Mouse (Mus musculus) liver (tissue): ENCODE data around the gene Tgfbr2.

ENCODE experiments used
- DNase-seq: peaks from one replicate; pipeline ENCODE4 v3.0.0-alpha.2; 2020; ENCODE audit warnings: mixed read lengths

The Tgfbr2 gene

GRCm38 (mm10) chr9:116150725-116151396, 24.3 kb downstream of the Tgfbr2 start:
- peak; percentile 28 for DNase-seq

DNA sequence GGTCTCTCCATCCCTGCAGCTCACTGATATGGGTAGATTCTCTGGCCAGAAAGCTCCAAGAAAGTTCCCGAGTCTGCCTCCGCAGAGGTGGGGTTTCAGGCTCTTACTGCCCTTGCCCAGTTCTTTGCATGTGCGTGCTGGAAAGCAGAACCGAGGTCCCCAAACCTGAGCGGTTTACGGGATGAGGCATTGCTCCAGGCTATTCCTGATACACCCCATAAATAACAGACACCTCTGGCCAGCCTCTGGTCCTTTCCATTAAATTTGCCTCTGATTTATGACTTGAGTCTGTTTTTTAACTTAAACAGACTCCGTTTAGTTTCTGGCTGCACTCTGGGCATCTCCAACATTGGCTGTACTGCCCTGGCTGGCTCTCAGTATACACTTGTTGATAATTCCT, 26.4 kb downstream of the Tgfbr2 start:
- no peak for DNase-seq

DNA sequence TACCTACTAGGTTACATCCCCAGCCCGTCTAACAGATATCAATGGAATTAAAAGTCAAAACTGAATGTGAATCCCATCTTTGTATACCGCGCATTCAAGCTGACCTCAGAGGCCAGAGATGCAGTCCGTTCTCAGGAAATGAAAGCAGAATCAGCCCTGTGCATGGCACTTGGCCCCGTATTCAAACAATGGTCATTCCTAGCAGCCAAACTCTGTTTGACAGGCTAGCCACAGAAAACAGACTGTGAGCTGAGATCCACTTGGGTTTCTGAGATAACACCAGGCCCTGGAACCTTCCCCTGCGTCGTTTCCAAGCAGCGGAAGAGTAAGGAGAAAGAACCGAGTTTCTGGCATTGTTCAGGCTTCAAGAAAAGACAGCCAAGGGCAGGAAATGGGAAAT, 28.9 kb downstream of the Tgfbr2 start:
- DNase-seq: no peak

GRCm38 (mm10) chr9:116145231-116145641, 29.9 kb downstream of the Tgfbr2 start:
- DNase-seq: no peak

- DNase-seq: no peak
These were observed 34.7 kb downstream of the Tgfbr2 start for GRCm38 (mm10) chr9:116140422-116140821.

DNA sequence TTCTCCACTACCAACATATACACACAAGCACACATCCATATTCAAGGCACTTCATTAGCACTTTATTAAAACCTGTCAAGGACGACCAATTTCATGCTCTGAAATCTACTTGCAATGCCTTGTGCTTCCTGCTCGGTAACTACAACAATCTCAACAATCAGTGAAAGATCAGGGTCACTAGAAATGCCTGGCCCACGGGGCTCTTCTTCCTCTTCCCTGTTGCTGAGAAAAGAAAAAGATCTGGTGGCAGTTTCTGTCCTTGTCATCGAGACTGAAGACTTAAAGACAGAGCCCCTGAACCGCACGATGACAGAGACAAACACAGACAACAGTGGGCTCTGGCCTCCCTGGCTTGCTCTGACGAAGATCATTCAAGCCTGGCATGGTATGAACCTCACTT, 35.6 kb downstream of the Tgfbr2 start:
- DNase-seq: no peak

GRCm38 (mm10) chr9:116138595-116139134, 36.5 kb downstream of the Tgfbr2 start:
- DNase-seq: no peak

DNA sequence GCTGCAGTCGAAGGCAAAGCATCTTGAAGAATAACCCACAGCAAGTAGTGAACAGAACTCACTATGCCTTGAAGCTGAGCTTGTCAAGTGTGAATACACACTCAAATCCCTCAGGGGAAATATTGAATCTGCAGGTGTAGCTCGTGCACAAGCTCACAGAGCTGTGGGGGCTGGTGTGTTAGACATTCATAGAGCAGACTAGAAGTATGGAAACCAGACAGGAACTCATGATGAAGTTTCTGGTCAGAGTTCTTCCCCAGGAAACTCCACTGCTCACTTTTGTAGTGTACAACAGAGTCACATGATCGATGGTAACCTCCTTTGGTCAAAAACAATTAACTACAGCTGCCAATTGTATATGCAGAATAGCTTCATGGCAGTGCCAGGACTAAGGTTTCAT, 37.5 kb downstream of the Tgfbr2 start:
- DNase-seq: no peak

DNA sequence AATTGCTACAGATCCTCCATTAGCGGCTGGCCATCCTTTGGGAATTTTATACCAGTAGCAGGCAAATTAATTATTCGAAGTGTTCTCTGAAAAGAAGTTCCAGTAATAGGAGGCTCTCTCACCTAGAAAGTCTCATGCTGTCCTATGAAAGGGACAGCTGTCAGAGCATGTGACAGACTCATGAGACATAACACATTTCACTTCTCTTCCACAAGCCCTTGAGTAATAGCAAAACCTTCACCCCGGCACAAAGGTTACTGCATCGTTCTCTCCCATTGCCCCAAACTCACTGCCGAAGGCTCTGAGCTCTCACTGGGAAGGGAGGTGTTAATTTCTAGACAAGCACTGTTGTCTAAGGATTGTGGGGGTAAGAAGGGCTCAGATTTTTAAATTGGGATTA, 38.3 kb downstream of the Tgfbr2 start:
- DNase-seq: no peak

DNA sequence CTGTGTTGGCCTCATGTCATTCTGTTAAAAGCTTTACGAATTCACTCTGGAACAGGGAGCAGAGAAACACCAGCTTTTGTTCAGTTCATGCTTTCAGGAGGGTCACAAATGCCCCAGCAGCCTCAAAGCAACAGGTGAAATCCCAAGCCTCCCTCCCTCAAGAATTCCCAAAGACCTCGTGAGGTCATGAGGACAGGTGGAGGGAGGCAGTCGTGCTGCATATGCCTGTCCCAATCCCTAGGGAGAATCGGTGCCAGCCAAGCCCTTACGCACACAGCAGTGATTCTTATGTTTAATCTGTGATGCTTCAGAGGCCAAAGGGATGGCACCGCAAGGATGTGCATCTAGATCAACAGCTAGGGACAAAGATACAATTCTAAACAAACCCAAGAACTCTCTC, 39.0 kb downstream of the Tgfbr2 start:
- no peak for DNase-seq

DNA sequence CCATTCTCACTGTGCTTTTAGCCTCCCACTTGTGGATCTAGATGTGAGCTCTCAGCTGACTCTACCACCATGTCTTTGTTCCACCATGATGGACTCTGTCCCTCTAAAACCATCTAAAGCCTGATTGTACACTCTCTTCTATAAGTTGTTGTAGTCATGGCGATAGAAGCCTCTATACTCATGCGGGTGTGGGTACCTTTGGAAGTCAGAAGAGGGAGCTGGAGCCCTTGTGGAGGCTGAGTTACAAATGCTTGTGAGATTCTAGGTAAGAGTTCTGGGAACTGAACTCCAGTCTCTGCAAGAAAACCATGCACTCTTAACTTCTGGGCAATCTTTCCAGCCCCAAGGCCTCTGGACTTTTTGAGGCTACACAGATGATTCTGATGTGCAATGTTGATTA, 40.7 kb downstream of the Tgfbr2 start:
- no peak for DNase-seq

DNA sequence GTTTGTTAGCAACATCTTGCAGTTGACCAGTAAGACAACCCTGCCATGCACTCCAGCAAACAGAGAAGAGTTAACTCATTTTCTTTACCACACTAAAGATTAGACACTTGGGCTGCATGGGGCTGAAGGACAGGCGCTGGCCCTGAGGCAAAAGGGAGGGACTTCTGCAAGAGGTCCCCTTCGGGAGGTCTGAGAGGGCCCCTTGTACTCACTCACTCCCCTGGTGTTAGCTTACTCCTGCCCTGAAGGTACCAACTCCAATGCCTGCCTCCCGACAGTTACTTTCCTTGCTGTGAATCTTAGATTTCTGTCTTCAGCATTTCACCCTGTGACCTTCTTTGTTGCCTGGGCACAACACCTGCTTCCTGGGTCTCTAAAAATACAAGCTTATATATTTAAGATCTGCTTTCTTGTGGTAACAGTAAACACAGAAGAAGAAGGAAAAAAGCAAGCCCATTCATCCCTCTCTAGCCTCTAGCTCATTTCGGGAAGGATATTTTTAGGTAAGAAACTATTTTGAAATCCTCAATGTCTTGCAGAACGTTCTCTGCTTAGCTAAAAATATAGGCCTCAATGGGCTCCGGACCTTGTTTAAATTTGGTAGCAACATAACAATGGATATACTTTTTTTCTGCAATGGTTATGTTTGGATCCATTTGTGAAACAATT, 41.7 kb downstream of the Tgfbr2 start:
- no peak for DNase-seq

DNA sequence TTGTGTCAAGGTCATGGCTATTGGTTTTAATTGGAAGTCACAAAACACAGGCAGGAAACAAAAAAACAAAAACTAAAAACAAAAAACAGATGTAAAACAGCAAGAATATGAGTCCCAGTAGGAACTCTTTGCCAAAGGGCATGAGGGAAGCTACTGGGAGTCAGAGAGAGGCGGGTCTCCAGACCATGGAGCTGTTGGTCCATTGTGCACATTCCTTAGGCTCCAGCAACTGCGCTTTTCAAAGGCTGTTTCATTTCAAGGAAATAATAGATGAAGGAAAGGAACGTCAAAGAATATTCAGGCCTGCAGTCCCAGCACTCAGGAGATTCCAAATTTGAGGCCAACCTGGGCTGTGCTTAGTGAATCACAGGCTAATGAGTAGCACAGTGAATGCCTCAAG, 46.3 kb downstream of the Tgfbr2 start:
- no peak for DNase-seq

GRCm38 (mm10) chr9:116128311-116128710, 46.8 kb downstream of the Tgfbr2 start:
- DNase-seq: no peak

DNA sequence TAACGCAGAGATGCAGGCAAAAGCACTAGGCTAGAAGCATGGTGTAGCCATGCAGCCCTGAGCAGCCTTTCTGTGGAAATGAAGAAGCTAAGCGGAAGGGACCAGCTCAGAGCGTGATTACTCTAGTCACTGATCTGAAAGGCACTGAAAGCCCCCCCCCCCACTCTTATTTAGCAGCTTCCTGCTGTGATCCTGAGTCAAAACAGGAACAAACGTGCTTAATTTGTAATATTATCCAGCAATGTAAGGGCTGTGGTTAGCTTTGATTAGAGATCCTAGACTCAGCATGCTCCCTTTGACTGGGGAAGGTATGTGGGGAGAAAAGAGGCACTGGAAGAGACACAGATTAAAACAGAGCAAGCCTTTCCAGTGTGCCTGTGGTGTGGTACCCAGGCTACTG, 48.7 kb downstream of the Tgfbr2 start:
- DNase-seq: no peak

- peak; percentile 33 for DNase-seq
These were observed 52.1 kb downstream of the Tgfbr2 start for GRCm38 (mm10) chr9:116122969-116123589.

DNA sequence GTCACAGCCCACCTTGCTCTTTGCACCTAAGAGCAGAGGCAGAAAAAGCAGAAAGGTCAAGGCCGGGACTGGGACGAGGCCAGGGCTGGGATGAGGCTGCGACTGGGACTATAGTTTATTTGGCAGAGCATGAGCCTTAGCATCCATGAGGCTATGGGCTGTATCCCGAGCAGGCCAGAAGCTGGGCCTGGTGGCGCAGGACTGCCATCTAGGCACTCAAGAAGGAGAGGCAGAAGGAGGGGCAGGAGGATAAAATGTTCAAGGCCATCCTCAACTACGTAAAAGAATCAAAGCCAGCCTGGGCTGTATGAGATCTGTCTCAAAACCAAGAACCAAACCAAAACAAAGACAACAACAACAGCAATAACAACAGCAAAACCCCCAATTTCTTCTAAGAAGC, 52.6 kb downstream of the Tgfbr2 start:
- no peak for DNase-seq

DNA sequence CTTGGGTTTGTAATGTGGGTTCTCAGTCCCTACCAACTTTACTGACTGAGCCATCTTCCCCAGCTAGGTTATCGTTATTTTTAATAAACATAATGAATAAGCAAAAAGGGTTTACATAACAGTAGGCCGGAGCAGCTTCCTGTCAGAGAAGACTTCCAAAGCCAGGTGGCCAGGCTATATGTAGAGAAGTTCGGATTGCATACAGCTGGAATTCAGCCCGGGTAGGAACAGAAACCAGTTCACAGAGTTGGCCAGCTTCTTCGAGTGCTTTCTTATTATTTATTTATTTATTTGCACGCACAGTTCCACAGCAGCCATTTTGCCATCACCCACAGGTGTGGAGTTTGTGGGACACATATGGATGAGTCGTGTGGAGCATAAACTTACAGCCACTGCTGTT, 53.7 kb downstream of the Tgfbr2 start:
- no peak for DNase-seq

DNA sequence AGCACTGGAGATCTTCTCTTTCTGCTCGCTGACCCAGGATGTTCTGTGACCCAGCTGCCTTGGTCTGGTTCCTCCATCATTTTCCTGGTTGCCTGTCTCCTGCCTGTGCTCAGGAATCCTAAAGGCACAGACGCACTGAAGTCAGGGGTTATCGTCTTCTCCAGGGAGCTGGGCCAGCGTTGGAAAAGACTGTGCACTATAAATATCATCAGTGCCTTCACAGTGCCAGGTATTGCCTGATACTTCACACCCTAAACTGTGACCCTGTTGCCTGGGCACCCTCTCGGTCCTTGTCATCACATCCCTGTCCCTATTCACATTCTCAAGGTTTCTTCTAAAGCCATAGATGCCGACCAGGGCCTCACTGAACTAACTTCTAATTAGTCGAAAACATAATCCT, 55.2 kb downstream of the Tgfbr2 start:
- DNase-seq: no peak

- no peak for DNase-seq
These were observed 56.8 kb downstream of the Tgfbr2 start for GRCm38 (mm10) chr9:116118332-116118872.

GRCm38 (mm10) chr9:116115875-116116274, 59.3 kb downstream of the Tgfbr2 start:
- DNase-seq: no peak

GRCm38 (mm10) chr9:116114339-116114738, 60.8 kb downstream of the Tgfbr2 start:
- no peak for DNase-seq

- DNase-seq: peak; percentile 40
These were observed 63.8 kb downstream of the Tgfbr2 start for GRCm38 (mm10) chr9:116111149-116111970.
